Mouse (Mus musculus) neural tube, embryonic 14.5 days (tissue): ENCODE measurements at regions not wholly inside any gene's neighbourhood (a gene's known extent, or its start where the extent isn't known, plus 50 kb on each side); places are given as distances from the start of the nearest gene placed in this dataset.
"Not testable (repeated sequence)": the region's sequence is repeated elsewhere in the genome, so short reads cannot be mapped to it uniquely, and the experiment has no call there.

Source experiments
- ATAC-seq: fragments of 200-750 bp; cut with Nextera tagmentation; 2 replicates; pipeline ENCODE4 v1.8.0; 2017; ENCODE audit warnings: low read depth, mild to moderate bottlenecking, moderate TSS enrichment, moderate library complexity
- H3K27ac ChIP-seq: fragments of 300-500 bp; sonication (generic); 2 replicates; pipeline ENCODE4 v1.5.1; 2014; ENCODE audit warnings: low read depth, mild to moderate bottlenecking, control low read depth, low read length, moderate library complexity, mixed read lengths
- H3K27me3 ChIP-seq: fragments of 300-500 bp; sonication (generic); 2 replicates; pipeline ENCODE4 v1.6.1; 2014; ENCODE audit warnings: low read length; ENCODE audit not compliant: control insufficient read depth, insufficient read depth
- H3K36me3 ChIP-seq: fragments of 300-500 bp; sonication (generic); 2 replicates; pipeline ENCODE4 v1.6.1; 2014; ENCODE audit warnings: low read length, mixed read lengths; ENCODE audit not compliant: control insufficient read depth, insufficient read depth
- H3K4me1 ChIP-seq: fragments of 300-500 bp; sonication (generic); 2 replicates; pipeline ENCODE4 v1.6.1; 2014; ENCODE audit warnings: low read length; ENCODE audit not compliant: control insufficient read depth, insufficient read depth
- H3K4me2 ChIP-seq: fragments of 300-500 bp; sonication (generic); 2 replicates; pipeline ENCODE4 v1.6.1; 2014; ENCODE audit warnings: mild to moderate bottlenecking, low read depth, low read length, control low read depth
- H3K4me3 ChIP-seq: fragments of 300-500 bp; sonication (generic); 2 replicates; pipeline ENCODE4 v1.5.1; 2014; ENCODE audit warnings: low read depth, low read length, control low read depth, mixed read lengths
- H3K9ac ChIP-seq: fragments of 300-500 bp; sonication (generic); replicated peaks from 2 replicates; pipeline ENCODE4 v1.6.1; 2014; ENCODE audit warnings: low read depth, mild to moderate bottlenecking, control low read depth, low read length, mixed read lengths
- H3K9me3 ChIP-seq: fragments of 300-500 bp; sonication (generic); 2 replicates; pipeline ENCODE4 v1.6.1; 2016; ENCODE audit warnings: low read length; ENCODE audit not compliant: control insufficient read depth
- WGBS: fragments of 180-500 bp; shearing (Covaris S2); extraction: QIAGEN DNeasy Blood & Tissue Kit; methylation state at CpG from one replicate; pipeline ENCODE4 v1.1.7; 2014; 5-methylcytosine and 5-hydroxymethylcytosine counted together

- H3K4me3 ChIP-seq, ATAC-seq, H3K4me1 ChIP-seq, H3K27me3 ChIP-seq, H3K9me3 ChIP-seq, H3K4me2 ChIP-seq, H3K27ac ChIP-seq, H3K36me3 ChIP-seq, H3K9ac ChIP-seq: not testable (repeated sequence)
- WGBS = 75% methylated on average over 3 of the region's 4 CpGs
These were observed 62.1 kb upstream of the Zfp366 start for GRCm38 (mm10) chr13:99122539-99122938.

- 98% methylated on average over 4 of the region's 4 CpGs for WGBS
- H3K4me3 ChIP-seq = no peak overlapping the region
- no peaks in the 10 kb centered on the region for H3K27me3 ChIP-seq
- H3K9me3 ChIP-seq = no peaks in the 10 kb centered on the region
- no peak overlapping the region for H3K27ac ChIP-seq
- no peak for ATAC-seq
- H3K4me1 ChIP-seq = no peaks in the 10 kb centered on the region
- H3K9ac ChIP-seq = no peak overlapping the region
- no peaks in the 10 kb centered on the region for H3K36me3 ChIP-seq
- H3K4me2 ChIP-seq = no peak overlapping the region
These were observed 63.5 kb upstream of the Zfp366 start for GRCm38 (mm10) chr13:99121096-99121495.

- H3K36me3 ChIP-seq = no peaks in the 10 kb centered on the region
- no peaks in the 10 kb centered on the region for H3K4me1 ChIP-seq
- no peak overlapping the region for H3K4me2 ChIP-seq
- no peak for ATAC-seq
- no peak overlapping the region for H3K9ac ChIP-seq
- H3K27me3 ChIP-seq = no peaks in the 10 kb centered on the region
- H3K4me3 ChIP-seq = no peak overlapping the region
- no peak overlapping the region for H3K27ac ChIP-seq
- WGBS = 98% methylated on average over 3 of the region's 3 CpGs
- no peaks in the 10 kb centered on the region for H3K9me3 ChIP-seq
These were observed 64.7 kb upstream of the Zfp366 start for GRCm38 (mm10) chr13:99119941-99120340.

- no peak overlapping the region for H3K4me2 ChIP-seq
- no peak overlapping the region for H3K27ac ChIP-seq
- no peak overlapping the region for H3K9ac ChIP-seq
- H3K27me3 ChIP-seq = no peaks in the 10 kb centered on the region
- no peaks in the 10 kb centered on the region for H3K9me3 ChIP-seq
- WGBS = 44% methylated on average over 7 of the region's 7 CpGs
- ATAC-seq = peak; percentile 38; the same call in 1 of the 2 replicates
- no peaks in the 10 kb centered on the region for H3K4me1 ChIP-seq
- no peak overlapping the region for H3K4me3 ChIP-seq
- H3K36me3 ChIP-seq = no peaks in the 10 kb centered on the region
These were observed 65.7 kb upstream of the Zfp366 start for GRCm38 (mm10) chr13:99118901-99119300.

- Histone ChIP-seq H3K4me2 (no peak overlapping the region), H3K9ac (no peak overlapping the region), H3K9me3 (no peaks in the 10 kb centered on the region), H3K36me3 (no peaks in the 10 kb centered on the region), H3K4me1 (no peaks in the 10 kb centered on the region), H3K27ac (no peak overlapping the region), H3K4me3 (no peak overlapping the region), H3K27me3 (no peaks in the 10 kb centered on the region)
- 62% methylated on average over 7 of the region's 7 CpGs for WGBS
- no peak for ATAC-seq
These were observed 69.1 kb upstream of the Zfp366 start for GRCm38 (mm10) chr13:99115541-99115940.

GRCm38 (mm10) chr13:99114565-99114964 is 70.1 kb upstream of the Zfp366 start:
- H3K27ac ChIP-seq = no peak overlapping the region
- no peaks in the 10 kb centered on the region for H3K27me3 ChIP-seq
- ATAC-seq = no peak
- no peak overlapping the region for H3K9ac ChIP-seq
- no peaks in the 10 kb centered on the region for H3K4me1 ChIP-seq
- H3K9me3 ChIP-seq = no peaks in the 10 kb centered on the region
- H3K4me3 ChIP-seq = no peak overlapping the region
- no peaks in the 10 kb centered on the region for H3K36me3 ChIP-seq
- no peak overlapping the region for H3K4me2 ChIP-seq
- WGBS = 85% methylated on average over 3 of the region's 3 CpGs

- Histone ChIP-seq H3K4me2 (no peak overlapping the region), H3K9ac (no peak overlapping the region), H3K9me3 (no peaks in the 10 kb centered on the region), H3K27me3 (no peaks in the 10 kb centered on the region), H3K36me3 (no peaks in the 10 kb centered on the region), H3K27ac (no peak overlapping the region), H3K4me3 (no peak overlapping the region), H3K4me1 (no peaks in the 10 kb centered on the region)
- 92% methylated on average over 1 of the region's 1 CpGs for WGBS
- ATAC-seq = no peak
These were observed 72.8 kb upstream of the Zfp366 start for GRCm38 (mm10) chr13:99111736-99112386.

GRCm38 (mm10) chr13:99107983-99108382 is 76.6 kb upstream of the Zfp366 start:
- Histone ChIP-seq H3K9me3 (no peaks in the 10 kb centered on the region), H3K27me3 (no peaks in the 10 kb centered on the region), H3K4me1 (no peaks in the 10 kb centered on the region), H3K36me3 (no peaks in the 10 kb centered on the region), H3K4me2 (no peak overlapping the region), H3K9ac (no peak overlapping the region), H3K4me3 (no peak overlapping the region), H3K27ac (no peak overlapping the region)
- 86% methylated on average over 4 of the region's 4 CpGs for WGBS
- no peak for ATAC-seq

GRCm38 (mm10) chr13:99102089-99102681 is 82.4 kb upstream of the Zfp366 start:
- Histone ChIP-seq H3K36me3 (no peaks in the 10 kb centered on the region), H3K27ac (no peak overlapping the region), H3K4me2 (no peak overlapping the region), H3K4me1 (0 out of 2 replicates have a peak, but pooled peaks cover 6% of the 10 kb centered on the region), H3K4me3 (no peak overlapping the region), H3K9me3 (no peaks in the 10 kb centered on the region), H3K27me3 (no peaks in the 10 kb centered on the region), H3K9ac (no peak overlapping the region)
- 88% methylated on average over 9 of the region's 9 CpGs for WGBS
- no peak for ATAC-seq
